Mouse (Mus musculus) spleen, adult 2 months (tissue): ENCODE data around the gene Asprv1.

Source experiments
- CTCF ChIP-seq: fragments of 200-500 bp; IDR thresholded peaks from 2 replicates; pipeline ENCODE4 v1.5.1; 2011; ENCODE audit warnings: mild to moderate bottlenecking, inconsistent platforms; ENCODE audit not compliant: insufficient read depth, insufficient read length, insufficient replicate concordance; ENCODE audit errors: extremely low read depth
- POLR2A ChIP-seq: fragments of 200-500 bp; IDR thresholded peaks from 2 replicates; pipeline ENCODE4 v1.6.1; 2011; ENCODE audit warnings: low read depth, low read length, inconsistent platforms

- TF ChIP-seq CTCF, result no peak
- TF ChIP-seq POLR2A, result no peak
Observed at GRCm38 (mm10) chr6:86644775-86645400, 16.9 kb downstream of the Asprv1 start.
